Mouse (Mus musculus) ZHBTc4 (cell line): Measurements from ENCODE around the gene Engase.

Source experiments
- DNase-seq: peaks from one replicate; pipeline ENCODE4 v3.0.0-alpha.2; 2011; ENCODE audit warnings: low read depth, low spot score

Engase gene

GRCm38 (mm10) chr11:118486881-118487772 lies 10.5 kb downstream of the Engase start:
- DNase-seq: no peak

GRCm38 (mm10) chr11:118488191-118488906 lies 11.7 kb downstream of the Engase start:
- DNase-seq: peak; percentile 53

GRCm38 (mm10) chr11:118488907-118489270 lies 12.3 kb downstream of the Engase start:
- no peak for DNase-seq

- DNase-seq: peak; percentile 72
These were observed 14.1 kb downstream of the Engase start for GRCm38 (mm10) chr11:118490566-118491218.

- no peak for DNase-seq
These were observed 14.6 kb downstream of the Engase start for GRCm38 (mm10) chr11:118491230-118491629.

- no peak for DNase-seq
These were observed 16.8 kb downstream of the Engase start for GRCm38 (mm10) chr11:118493458-118493857.

- DNase-seq: no peak
These were observed 17.5 kb downstream of the Engase start for GRCm38 (mm10) chr11:118494001-118494737.

- DNase-seq: no peak
These were observed 18.4 kb downstream of the Engase start for GRCm38 (mm10) chr11:118495065-118495464.

GRCm38 (mm10) chr11:118496066-118496689 lies 19.5 kb downstream of the Engase start:
- DNase-seq: no peak

- DNase-seq: no peak
These were observed 26.4 kb downstream of the Engase start for GRCm38 (mm10) chr11:118502990-118503389.

- DNase-seq: peak; percentile 35
These were observed 27.0 kb downstream of the Engase start for GRCm38 (mm10) chr11:118503418-118504179.

GRCm38 (mm10) chr11:118504180-118504454 lies 27.5 kb downstream of the Engase start:
- no peak for DNase-seq

- no peak for DNase-seq
These were observed 30.5 kb downstream of the Engase start for GRCm38 (mm10) chr11:118507095-118507494.

- peak; percentile 72 for DNase-seq
These were observed 31.3 kb downstream of the Engase start for GRCm38 (mm10) chr11:118507904-118508303.

- DNase-seq: no peak
These were observed 31.7 kb downstream of the Engase start for GRCm38 (mm10) chr11:118508341-118508740.

GRCm38 (mm10) chr11:118511851-118512250 lies 35.2 kb downstream of the Engase start:
- DNase-seq: no peak

- DNase-seq: no peak
These were observed 35.8 kb downstream of the Engase start for GRCm38 (mm10) chr11:118512257-118512910.

- no peak for DNase-seq
These were observed 41.3 kb downstream of the Engase start for GRCm38 (mm10) chr11:118517924-118518323.

- DNase-seq: no peak
These were observed 42.1 kb downstream of the Engase start for GRCm38 (mm10) chr11:118518743-118519142.

- DNase-seq: peak; percentile 46
These were observed 43.6 kb downstream of the Engase start for GRCm38 (mm10) chr11:118520251-118520650.
